Comparison of ENCODE assay signal across 26 mouse cellular contexts in genomic region chr8:128441407-128441806, GRCm38 (mm10).
"Had no signal": no experiment of that assay in that cellular context is flagged by ENCODE, and none has a peak within 500 bp of the region (broad histone marks: within the 10 kb centered on the region; RNA-seq: fewer than 3 reads in every experiment).

No protein-coding gene starts in this region.

- H3K9me3 ChIP-seq: heart, embryonic 13.5 days; heart, embryonic 15.5 days; hindbrain, embryonic 13.5 days; hindbrain, embryonic 15.5 days; kidney, embryonic 15.5 days; limb, embryonic 12.5 days; liver, embryonic 13.5 days; liver, embryonic 15.5 days had no signal

- H3K4me3 ChIP-seq: heart, embryonic 13.5 days; heart, embryonic 15.5 days; hindbrain, embryonic 13.5 days; hindbrain, embryonic 15.5 days; kidney, embryonic 15.5 days; limb, embryonic 12.5 days; liver, embryonic 13.5 days; liver, embryonic 15.5 days had no signal

- H3K4me1 ChIP-seq: liver, embryonic 13.5 days; liver, embryonic 15.5 days had no signal

- H3K9ac ChIP-seq: heart, embryonic 13.5 days; heart, embryonic 15.5 days; hindbrain, embryonic 13.5 days; hindbrain, embryonic 15.5 days; kidney, embryonic 15.5 days; limb, embryonic 12.5 days; liver, embryonic 13.5 days; liver, embryonic 15.5 days had no signal

- ATAC-seq: hindbrain, postnatal 0 days; intestine, embryonic 16.5 days had no signal

- H3K4me2 ChIP-seq: heart, embryonic 11.5 days; heart, embryonic 13.5 days; heart, embryonic 15.5 days; hindbrain, embryonic 13.5 days; hindbrain, embryonic 15.5 days; kidney, embryonic 15.5 days; limb, embryonic 12.5 days; liver, embryonic 11.5 days; liver, embryonic 13.5 days; liver, embryonic 15.5 days had no signal

- H3K27ac ChIP-seq: heart, embryonic 13.5 days; heart, embryonic 15.5 days; hindbrain, embryonic 15.5 days; hindbrain, postnatal 0 days; kidney, embryonic 15.5 days; kidney, postnatal 0 days; liver, embryonic 13.5 days; liver, embryonic 15.5 days had no signal

- DNase-seq: gastrocnemius, postnatal 14 days; gastrocnemius, postnatal 36 days; heart, adult 18-20 months; heart, postnatal 36 days; kidney, adult 11 months; kidney, adult 2 months; kidney, adult 9 months; kidney, postnatal 14 days; kidney, postnatal 36 days; layer of hippocampus, adult 9-11 months; layer of hippocampus, postnatal 36 days; left cerebral cortex, postnatal 4 days; liver; liver, embryonic 13.5 days had no signal

- H3K27me3 ChIP-seq: heart, embryonic 13.5 days; heart, embryonic 15.5 days; hindbrain, embryonic 13.5 days; hindbrain, embryonic 15.5 days; kidney, embryonic 15.5 days; limb, embryonic 12.5 days; liver, embryonic 13.5 days; liver, embryonic 15.5 days had no signal

- H3K36me3 ChIP-seq: hindbrain, embryonic 15.5 days; liver, embryonic 13.5 days; liver, embryonic 15.5 days had no signal
